Mouse (Mus musculus) ES-E14 (cell line): Measurements from ENCODE around the gene Adgrg5. TPM values are rescaled to one million over a fixed set of nuclear protein-coding genes. Genes with fewer than 3 reads are reported as not detected.

ENCODE experiments used
- DNase-seq: peaks from one replicate; pipeline ENCODE4 v3.0.0-alpha.2; 2013; ENCODE audit warnings: low read depth, low spot score
- H3K27ac ChIP-seq: 2 replicates; pipeline ENCODE4 v1.5.1; 2012; ENCODE audit warnings: low read depth, mild to moderate bottlenecking, low read length, moderate library complexity, mixed read lengths; ENCODE audit not compliant: poor library complexity, insufficient read depth, severe bottlenecking
- H3K36me3 ChIP-seq: 2 replicates; pipeline ENCODE4 v1.6.1; 2012; ENCODE audit warnings: mild to moderate bottlenecking, low read length, moderate library complexity, mixed read lengths; ENCODE audit not compliant: control insufficient read depth, poor library complexity, insufficient read depth, severe bottlenecking
- H3K4me1 ChIP-seq, 2 experiments: fragments of 150-350 bp in 1 of 2; sonication (generic) in 1 of 2; 2 replicates each; pipeline ENCODE4 v1.6.1; 2012; ENCODE audit warnings: low read length in 2 of 2, mild to moderate bottlenecking in 1 of 2, mixed read lengths in 1 of 2; ENCODE audit not compliant: control insufficient read depth in 2 of 2, insufficient read depth in 2 of 2, poor library complexity in 1 of 2
- H3K4me3 ChIP-seq, 2 experiments: fragments of 150-350 bp in 1 of 2; sonication (generic) in 1 of 2; 2 replicates each; pipeline ENCODE4 v1.5.1; 2012; ENCODE audit warnings: low read length in 2 of 2, low read depth in 1 of 2, mild to moderate bottlenecking in 1 of 2, mixed read lengths in 1 of 2; ENCODE audit not compliant: insufficient read depth in 1 of 2, poor library complexity in 1 of 2, severe bottlenecking in 1 of 2
- H3K9ac ChIP-seq: 2 replicates; pipeline ENCODE4 v1.6.1; 2012; ENCODE audit warnings: low read depth, mild to moderate bottlenecking, low read length, mixed read lengths; ENCODE audit not compliant: poor library complexity, insufficient read depth, severe bottlenecking
- H3K9me3 ChIP-seq: fragments of 150-350 bp; sonication (generic); 2 replicates; pipeline ENCODE4 v1.6.1; 2012; ENCODE audit warnings: low read depth, mild to moderate bottlenecking, low read length; ENCODE audit not compliant: control insufficient read depth, insufficient read depth
- CHD2 ChIP-seq: IDR thresholded peaks from 2 replicates; pipeline ENCODE4 v1.6.1; 2014; ENCODE audit warnings: mild to moderate bottlenecking, low read depth, low read length, inconsistent platforms
- HCFC1 ChIP-seq: IDR thresholded peaks from 2 replicates; pipeline ENCODE4 v1.6.1; 2012; ENCODE audit warnings: low read length, inconsistent platforms, borderline replicate concordance; ENCODE audit not compliant: insufficient read depth
- MAFK ChIP-seq: IDR thresholded peaks from 2 replicates; pipeline ENCODE4 v1.6.1; 2014; ENCODE audit warnings: mild to moderate bottlenecking, low read depth, low read length, inconsistent platforms; ENCODE audit not compliant: insufficient read depth
- ZC3H11A ChIP-seq: IDR thresholded peaks from 2 replicates; pipeline ENCODE4 v1.6.1; 2012; ENCODE audit warnings: low read depth, mild to moderate bottlenecking, inconsistent platforms, low read length, borderline replicate concordance
- ZNF384 ChIP-seq: IDR thresholded peaks from 2 replicates; pipeline ENCODE4 v1.6.1; 2012; ENCODE audit warnings: low read depth, low read length, inconsistent platforms
- in situ Hi-C, 2 experiments: fragments of 600-800 bp; cut with MboI; formaldehyde crosslinking; loops; one replicate each; pipeline ENCODE4 v1.15.1; 2025; ENCODE audit warnings: low sequenced_read_pairs in 2 of 2, inconsistent platforms in 1 of 2; ENCODE audit not compliant: unreplicated experiment in 2 of 2
- total RNA-seq: library from RNA; depleted of rRNA; stranded (reverse); fragments of 300-350 nt; gene quantifications from 2 replicates; pipeline ENCODE4 v1.2.3, GENCODE M21; 2012

Adgrg5 gene
- total RNA-seq, 1 experiment: 1.1 TPM

- no peak overlapping the region for H3K4me3 ChIP-seq
- TF ChIP-seq HCFC1: no peak
- no peak for TF ChIP-seq MAFK
- no peak for TF ChIP-seq CHD2
- TF ChIP-seq ZC3H11A: no peak
- no peak for TF ChIP-seq ZNF384
- H3K4me1 ChIP-seq: no peaks in the 10 kb centered on the region; a peak in 1 of 4 replicates
- H3K9me3 ChIP-seq: no peaks in the 10 kb centered on the region
- no peak overlapping the region for H3K27ac ChIP-seq
- H3K36me3 ChIP-seq: no peaks in the 10 kb centered on the region
- in situ Hi-C loops: no loop called here
- no peak overlapping the region for H3K9ac ChIP-seq
- no peak for DNase-seq
These were observed 30.3 kb downstream of the Adgrg5 start for GRCm38 (mm10) chr8:94953624-94954367.

- in situ Hi-C loops: no loop called here
- no peak for TF ChIP-seq ZC3H11A
- no peak for TF ChIP-seq CHD2
- no peak for TF ChIP-seq HCFC1
- no peak for TF ChIP-seq MAFK
- TF ChIP-seq ZNF384: no peak
- no peak overlapping the region for H3K9ac ChIP-seq
These were observed 30.9 kb downstream of the Adgrg5 start for GRCm38 (mm10) chr8:94954368-94954737.

GRCm38 (mm10) chr8:94954921-94955758 lies 31.6 kb downstream of the Adgrg5 start:
- H3K36me3 ChIP-seq: no peaks in the 10 kb centered on the region
- peak; percentile 34 for DNase-seq
- in situ Hi-C loops: no loop called here
- no peak overlapping the region for H3K4me3 ChIP-seq
- H3K4me1 ChIP-seq: no peaks in the 10 kb centered on the region; a peak in 1 of 4 replicates
- no peaks in the 10 kb centered on the region for H3K9me3 ChIP-seq
- no peak overlapping the region for H3K27ac ChIP-seq
- TF ChIP-seq MAFK (no peak), ZC3H11A (no peak), ZNF384 (no peak), CHD2 (no peak), HCFC1 (no peak)
- no peak overlapping the region for H3K9ac ChIP-seq

More at GRCm38 (mm10) chr8:94954368-94954737, 30.9 kb downstream of the Adgrg5 start:
- H3K27ac ChIP-seq: no peak overlapping the region
- H3K4me1 ChIP-seq: no peaks in the 10 kb centered on the region; a peak in 1 of 4 replicates
- no peak for DNase-seq
- no peaks in the 10 kb centered on the region for H3K9me3 ChIP-seq
- no peak overlapping the region for H3K4me3 ChIP-seq
- no peaks in the 10 kb centered on the region for H3K36me3 ChIP-seq

GRCm38 (mm10) chr8:94956078-94956574 lies 32.6 kb downstream of the Adgrg5 start:
- in situ Hi-C loops: no loop called here
- H3K36me3 ChIP-seq: no peaks in the 10 kb centered on the region
- no peak overlapping the region for H3K27ac ChIP-seq
- no peak overlapping the region for H3K9ac ChIP-seq
- DNase-seq: no peak
- TF ChIP-seq ZC3H11A (no peak), MAFK (no peak), CHD2 (no peak), ZNF384 (no peak), HCFC1 (no peak)
- H3K9me3 ChIP-seq: no peaks in the 10 kb centered on the region
- H3K4me1 ChIP-seq: no peaks in the 10 kb centered on the region; a peak in 1 of 4 replicates
- H3K4me3 ChIP-seq: no peak overlapping the region
